Mouse (Mus musculus) forelimb bud, embryonic 11.5 days (tissue): Measurements from ENCODE around the gene Cd5.

Experiments
- DNase-seq: peaks from one replicate; pipeline ENCODE4 v3.0.0-alpha.2; 2012; ENCODE audit warnings: low read depth, low spot score

The Cd5 gene

DNA sequence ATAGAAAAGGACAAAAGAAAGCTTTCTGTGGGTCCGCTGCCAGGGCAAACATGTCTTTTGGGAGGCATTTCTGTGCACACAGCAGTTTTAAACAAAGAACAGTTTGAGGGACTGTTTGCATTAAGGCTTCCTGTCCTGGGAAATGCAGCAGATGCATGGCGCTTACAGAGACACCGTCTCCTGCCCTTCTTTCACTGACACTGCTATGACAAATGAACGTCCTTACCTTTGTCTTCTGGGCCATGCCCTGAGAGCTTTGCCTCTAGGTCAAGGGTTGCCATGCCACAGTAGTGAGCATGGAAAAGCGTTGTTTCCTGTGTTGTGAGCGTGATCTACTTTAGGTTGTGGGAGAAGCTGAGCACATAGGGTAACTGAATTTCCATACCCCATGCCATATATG is 19.9 kb upstream of the Cd5 start:
- DNase-seq: no peak

DNA sequence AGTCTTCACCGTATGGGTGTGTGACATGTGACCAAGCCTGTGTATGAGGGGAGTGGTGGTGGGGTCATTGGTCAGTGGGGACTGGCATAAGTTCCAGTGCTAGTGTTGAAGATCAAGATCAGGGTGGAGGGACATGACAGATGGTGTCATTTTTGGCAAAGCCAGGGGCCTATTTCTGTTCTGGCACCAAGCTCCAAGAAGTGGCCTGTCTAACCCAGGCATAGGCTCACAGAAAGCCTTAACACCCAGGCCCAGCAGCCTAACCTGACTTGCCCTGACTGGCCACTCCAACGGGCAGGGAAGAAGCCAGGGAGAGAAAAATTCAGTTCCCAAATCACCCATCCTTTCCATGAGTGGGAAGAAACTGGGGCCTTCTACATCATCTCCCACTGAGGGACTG is 18.7 kb upstream of the Cd5 start:
- no peak for DNase-seq

GRCm38 (mm10) chr19:10757125-10757524 is 18.3 kb upstream of the Cd5 start:
- no peak for DNase-seq

GRCm38 (mm10) chr19:10752646-10753045 is 13.8 kb upstream of the Cd5 start:
- DNase-seq: no peak

DNA sequence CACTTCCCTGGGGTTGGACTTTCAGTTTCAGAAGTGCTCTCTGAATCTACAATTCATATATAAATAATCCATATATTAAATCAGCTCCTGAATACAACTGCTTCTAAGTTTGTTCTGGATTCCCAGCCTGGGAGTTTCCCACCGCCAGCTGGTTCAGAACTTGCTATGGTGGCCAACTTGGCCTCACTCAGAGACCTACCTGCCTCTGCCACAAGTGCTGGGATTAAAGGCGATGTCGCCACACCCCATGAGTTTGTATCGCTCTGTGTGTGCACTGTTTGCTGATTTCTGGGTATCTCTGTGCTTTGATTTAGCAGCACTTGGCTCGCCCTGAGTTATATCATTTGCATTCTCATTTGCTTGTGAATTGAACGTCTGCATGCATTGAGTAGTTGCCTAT is 13.3 kb upstream of the Cd5 start:
- no peak for DNase-seq

- DNase-seq: no peak
Measured at GRCm38 (mm10) chr19:10751607-10752006, 12.8 kb upstream of the Cd5 start.

DNA sequence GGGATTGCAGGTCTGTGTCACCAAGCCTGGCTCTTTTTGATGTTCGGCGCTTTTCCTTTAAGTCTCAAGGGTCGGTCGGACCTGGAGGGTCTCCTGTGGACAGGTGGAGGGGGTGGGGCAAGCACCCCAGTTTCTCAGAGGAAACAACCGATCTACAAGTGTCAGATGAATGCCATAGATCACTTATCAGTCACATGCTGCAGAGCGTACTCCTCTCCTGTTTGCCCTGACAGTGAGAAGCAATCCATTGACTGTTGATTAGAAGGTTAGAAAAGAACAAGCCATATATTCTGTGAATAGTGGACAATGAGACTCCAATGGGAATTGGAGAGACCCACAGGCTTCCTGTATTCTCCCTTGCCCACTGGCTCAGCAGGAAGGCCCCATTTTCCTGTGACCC is 11.4 kb upstream of the Cd5 start:
- DNase-seq: no peak

- DNase-seq: no peak
Measured at GRCm38 (mm10) chr19:10749295-10749694, 10.5 kb upstream of the Cd5 start.

DNA sequence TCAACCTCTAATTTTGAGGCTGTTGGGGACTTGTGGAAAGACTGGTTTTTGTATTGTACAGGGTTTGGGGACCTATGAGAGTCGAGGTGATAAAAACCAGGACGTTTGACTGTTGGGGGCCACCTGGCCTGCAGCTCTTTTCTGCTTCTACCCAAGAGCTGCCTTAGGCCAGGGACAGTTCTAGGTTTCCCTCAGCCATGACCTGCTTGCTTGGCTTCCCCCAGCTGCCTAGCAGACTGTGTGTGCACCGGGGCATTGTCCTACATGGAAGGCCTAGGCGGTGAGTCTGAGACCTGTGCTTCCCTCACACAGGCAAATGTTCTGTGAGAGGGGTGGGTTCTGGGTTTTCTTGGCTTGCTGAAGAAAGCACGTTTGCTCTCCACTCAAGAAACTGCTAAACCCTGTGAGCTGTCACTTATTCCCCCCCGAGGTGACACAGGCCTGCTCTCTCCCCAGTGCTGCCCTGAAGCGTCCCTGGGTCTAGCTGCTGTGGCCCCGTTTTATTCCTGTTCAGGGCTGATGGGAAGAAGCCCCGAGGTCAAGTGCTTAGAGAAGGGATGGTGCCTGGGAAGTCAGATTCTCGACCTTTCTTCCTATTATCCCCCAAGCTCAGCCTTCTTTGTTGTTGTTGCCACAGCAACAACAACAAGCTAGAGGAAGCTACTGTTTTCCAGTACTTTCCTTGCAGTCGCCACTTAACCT is 9.8 kb upstream of the Cd5 start:
- DNase-seq: no peak

DNA sequence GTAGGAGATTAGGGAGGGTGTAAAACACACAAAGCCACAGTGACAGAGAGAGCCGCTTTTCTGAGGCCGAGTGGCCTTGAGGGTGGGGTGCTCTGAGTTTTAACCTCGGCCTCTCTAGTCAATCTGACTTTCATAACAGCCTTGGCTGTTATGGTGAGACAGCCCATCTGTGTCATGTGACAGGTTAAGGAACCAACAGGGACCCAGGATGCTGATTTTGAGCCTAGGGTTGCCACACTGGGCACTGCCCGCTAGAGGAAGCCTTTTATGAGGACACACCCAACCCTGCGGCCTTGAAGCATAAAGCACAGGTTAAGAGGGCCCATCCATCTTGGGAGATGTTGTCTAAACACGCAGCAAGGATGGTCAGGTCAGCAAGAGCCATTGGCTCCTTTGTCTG is 8.9 kb upstream of the Cd5 start:
- DNase-seq: no peak

- DNase-seq: no peak
Measured at GRCm38 (mm10) chr19:10747182-10747581, 8.4 kb upstream of the Cd5 start.

- DNase-seq: no peak
Measured at GRCm38 (mm10) chr19:10742565-10742964, 3.8 kb upstream of the Cd5 start.

GRCm38 (mm10) chr19:10742145-10742544 is 3.3 kb upstream of the Cd5 start:
- DNase-seq: no peak

- DNase-seq: no peak
Measured at GRCm38 (mm10) chr19:10740641-10741440, 2.0 kb upstream of the Cd5 start.

GRCm38 (mm10) chr19:10739916-10740315 is 1.1 kb upstream of the Cd5 start:
- DNase-seq: no peak

DNA sequence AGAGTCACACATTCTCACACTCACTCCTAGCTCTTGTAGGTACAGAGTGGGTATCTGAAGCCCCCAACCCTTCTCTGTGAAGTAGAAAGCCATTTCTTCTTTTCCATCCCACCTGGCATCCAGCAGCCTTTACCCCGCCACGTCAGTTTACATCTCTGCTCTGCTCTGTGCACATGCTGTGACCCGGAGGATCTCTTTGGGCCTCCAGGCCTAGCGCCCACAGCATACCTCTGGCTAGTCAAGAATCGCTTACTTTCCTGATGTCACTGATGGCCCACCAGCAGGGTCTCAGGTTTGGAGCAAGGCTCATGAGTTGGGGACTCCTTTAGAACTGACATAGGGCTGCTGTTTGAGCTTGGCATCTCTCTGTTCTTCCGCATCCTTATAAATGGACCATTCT is 764 bp downstream of the Cd5 start:
- DNase-seq: no peak

GRCm38 (mm10) chr19:10735861-10736260 is 2.9 kb downstream of the Cd5 start:
- no peak for DNase-seq

DNA sequence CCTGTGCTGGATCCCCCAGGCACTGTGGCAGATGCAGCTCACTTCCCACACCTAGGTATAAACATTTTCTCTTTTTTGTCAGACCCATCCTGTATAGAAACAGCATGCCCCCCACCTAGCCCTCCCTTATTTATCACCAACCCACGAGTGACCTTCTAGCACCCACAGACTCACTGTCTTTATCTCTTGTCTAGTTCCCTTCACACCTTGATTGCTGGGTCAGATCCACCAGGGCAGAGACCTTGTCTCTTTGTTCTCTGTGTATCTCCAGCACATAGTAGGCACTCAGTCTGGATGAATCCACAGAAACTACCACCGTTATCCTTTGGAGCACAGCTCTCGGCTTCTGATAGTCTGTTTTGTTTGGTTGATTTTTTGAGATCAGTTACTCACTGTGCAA is 3.7 kb downstream of the Cd5 start:
- no peak for DNase-seq

DNA sequence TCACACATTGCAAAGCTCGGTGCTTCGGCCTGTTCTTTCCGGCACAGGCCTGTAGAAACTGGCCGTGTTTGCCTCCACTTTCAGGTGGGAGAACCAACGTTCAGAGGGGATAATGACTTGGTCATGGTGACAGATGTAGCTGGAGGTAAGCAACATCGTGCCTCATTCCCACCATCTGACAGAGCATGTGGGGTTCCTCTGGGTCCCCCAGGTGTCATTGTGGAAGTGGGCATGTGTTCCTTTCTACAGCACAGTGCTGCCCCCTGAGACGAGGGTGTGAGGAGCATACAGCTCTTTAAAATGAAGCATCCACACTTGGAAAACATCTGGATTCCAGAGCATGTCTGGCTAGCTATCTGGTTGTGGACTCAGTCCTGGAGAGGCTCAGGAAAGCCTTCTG is 4.2 kb downstream of the Cd5 start:
- DNase-seq: no peak

DNA sequence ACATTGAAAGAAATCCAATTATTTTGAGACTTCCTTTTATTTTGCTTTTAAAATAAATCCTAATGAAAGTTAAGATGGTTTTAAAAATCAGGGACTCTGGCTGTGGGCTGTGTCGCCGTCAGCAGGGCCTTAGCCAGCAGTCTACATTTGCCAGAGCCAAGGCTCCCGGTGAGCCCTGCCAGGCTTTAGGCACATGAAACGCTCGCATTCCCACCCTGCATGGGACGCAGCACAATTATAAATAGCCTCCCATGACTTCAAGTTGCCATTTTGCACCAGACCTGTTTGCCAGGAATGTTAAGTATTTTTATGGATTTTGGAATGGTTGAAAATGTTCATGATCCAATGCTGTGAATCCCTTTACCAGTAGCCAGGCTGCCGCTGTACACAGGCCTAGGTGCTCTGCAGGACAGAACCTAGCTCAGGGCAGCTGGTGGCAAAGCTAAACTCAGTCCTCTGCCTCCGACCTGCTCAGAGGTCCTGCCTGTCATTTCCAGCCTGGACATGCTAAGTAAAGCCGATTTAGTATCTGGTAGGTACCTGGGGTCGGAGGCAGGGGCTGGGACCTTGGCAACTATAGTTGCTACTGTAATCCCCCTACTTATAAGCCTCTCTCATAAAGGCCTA is 5.2 kb downstream of the Cd5 start:
- no peak for DNase-seq

DNA sequence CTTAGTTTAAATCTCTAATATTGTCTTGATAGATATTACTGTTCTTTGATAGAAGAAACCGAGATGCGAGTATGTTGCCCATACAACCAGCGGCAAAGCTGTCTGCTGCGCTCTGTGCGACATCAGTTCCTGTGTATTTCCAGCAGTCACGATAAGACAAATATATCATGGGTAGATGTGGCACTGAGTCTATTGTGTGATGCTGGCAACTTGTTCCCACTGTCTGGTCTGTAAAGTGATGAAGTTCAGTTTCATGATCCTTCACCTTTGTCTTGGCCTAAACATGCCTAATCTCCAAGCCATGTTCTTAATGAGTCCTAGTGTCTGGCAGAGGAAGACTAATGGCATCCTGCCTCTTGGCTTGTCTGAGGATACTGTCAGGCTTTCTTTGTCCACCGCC is 6.1 kb downstream of the Cd5 start:
- no peak for DNase-seq

- no peak for DNase-seq
Measured at GRCm38 (mm10) chr19:10731975-10732374, 6.8 kb downstream of the Cd5 start.

DNA sequence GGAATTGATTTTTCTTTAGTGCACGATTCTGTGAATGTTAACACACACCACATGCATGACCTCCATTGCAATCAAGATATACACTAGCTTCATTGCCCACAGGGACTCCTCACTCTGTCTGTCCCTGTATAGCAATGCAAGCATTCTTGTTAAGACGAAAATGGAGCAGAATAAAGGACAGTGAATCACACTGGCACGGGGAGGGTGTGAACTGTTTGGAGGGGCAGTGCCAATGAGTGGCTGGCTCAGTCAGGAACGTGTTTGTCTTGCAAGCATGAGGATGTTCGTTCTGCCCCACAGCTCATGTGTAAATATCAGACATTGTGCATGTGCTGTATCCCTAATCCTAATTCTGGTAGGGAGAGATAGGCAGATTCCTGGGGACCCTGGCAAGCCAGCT is 8.3 kb downstream of the Cd5 start:
- DNase-seq: no peak
